Mouse (Mus musculus) kidney, adult 2 months (tissue): Measurements from ENCODE around the gene Gm17087.

Source experiments
- CTCF ChIP-seq: fragments of 200-500 bp; conservative IDR thresholded peaks from 2 replicates; pipeline ENCODE4 v1.5.1; 2011; ENCODE audit warnings: low read depth, mild to moderate bottlenecking, control low read depth, low read length, moderate library complexity, mixed read lengths; ENCODE audit not compliant: insufficient read depth, insufficient read length
- POLR2A ChIP-seq: fragments of 200-500 bp; IDR thresholded peaks from one replicate; pipeline ENCODE4 v1.6.1; 2011; ENCODE audit warnings: low read depth, low read length, control low read depth

GRCm38 (mm10) chr17:8556223-8556622 is 10.5 kb downstream of the Gm17087 start:
- no peak for TF ChIP-seq CTCF
- no peak for TF ChIP-seq POLR2A
